Mouse (Mus musculus): ENCODE results near the gene Prkcz. TPM values are rescaled to one million over a fixed set of nuclear protein-coding genes. Genes with fewer than 3 reads are reported as not detected.

Gene Prkcz
- total and polyA plus RNA-seq, 2 experiments from 2014 or later = 92.5 to 103 TPM

DNA sequence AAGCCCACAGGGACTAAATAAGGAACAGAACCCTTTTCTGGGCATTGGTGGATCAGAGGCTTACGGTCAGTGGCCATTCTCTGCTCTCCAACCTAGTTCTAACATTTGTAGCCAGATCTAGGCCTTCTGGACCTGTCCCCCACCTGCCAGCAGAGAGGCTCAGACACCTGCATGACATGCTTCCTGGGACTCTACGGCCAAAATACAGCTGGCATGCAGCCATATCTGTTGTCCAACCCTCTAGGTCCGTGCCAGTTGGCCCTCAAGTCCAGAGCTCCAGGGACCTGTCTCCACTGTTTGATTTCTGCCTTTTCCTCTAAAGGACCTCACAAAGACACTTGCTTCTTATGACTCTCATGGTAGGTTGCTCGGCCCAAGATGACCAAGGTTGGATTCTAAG, 35.6 kb upstream of the Prkcz start:
- Histone ChIP-seq H3K4me2 (ENCODE audit: low read depth) (no peak overlapping the region), H3K4me3 (ENCODE audit: low read depth, low read length) (no peak overlapping the region)
- WGBS = 85% methylated on average over 4 of the region's 4 CpGs

DNA sequence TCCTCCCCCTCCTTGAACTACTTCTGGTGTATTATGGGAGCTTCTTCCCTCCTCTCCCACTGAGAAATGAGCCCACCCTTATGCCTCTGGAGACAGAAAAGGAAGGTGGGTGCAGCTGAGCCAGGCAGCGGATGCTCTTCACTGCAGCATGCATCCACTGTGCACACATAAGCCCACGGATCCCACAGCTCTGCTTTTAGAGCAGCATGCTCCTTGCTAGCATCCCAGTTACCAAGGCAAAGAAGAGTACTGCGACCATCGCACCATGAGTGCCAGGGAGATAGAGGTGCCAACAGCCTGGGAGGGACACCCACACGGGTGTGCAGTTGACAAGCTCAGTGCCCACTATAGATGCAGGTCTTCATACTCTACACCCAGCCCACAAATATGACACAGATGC, 34.3 kb upstream of the Prkcz start:
- Histone ChIP-seq H3K36me3 (ENCODE audit: insufficient read depth) (no peaks in the 10 kb centered on the region), H3K4me1 (ENCODE audit: insufficient read depth) (no peaks in the 10 kb centered on the region), H3K27ac (ENCODE audit: low read depth, low read length) (no peak overlapping the region), H3K27me3 (ENCODE audit: insufficient read depth, low read length) (peaks cover 26% of the 10 kb centered on the region), H3K9me3 (ENCODE audit: low read length) (no peaks in the 10 kb centered on the region), H3K9ac (no peak overlapping the region), H3K4me2 (ENCODE audit: low read depth) (no peak overlapping the region), H3K4me3 (ENCODE audit: low read depth, low read length) (no peak overlapping the region)
- 84% methylated on average over 5 of the region's 5 CpGs for WGBS
- TF ChIP-seq CTCF (IDR thresholded peaks at IDR 0.05; ENCODE audit: low read depth) = no peak
- ATAC-seq (0 out of 2 replicates have a peak, but pooled peaks have one; percentile 18), DNase-seq (no peak)

More for the DNA sequence above, 35.6 kb upstream of the Prkcz start:
- no peak for DNase-seq
- Histone ChIP-seq H3K27me3 (ENCODE audit: insufficient read depth, low read length) (peaks cover 29% of the 10 kb centered on the region), H3K9me3 (ENCODE audit: low read length) (no peaks in the 10 kb centered on the region), H3K4me1 (ENCODE audit: insufficient read depth) (no peaks in the 10 kb centered on the region), H3K9ac (no peak overlapping the region), H3K27ac (ENCODE audit: low read depth, low read length) (no peak overlapping the region), H3K36me3 (ENCODE audit: insufficient read depth) (no peaks in the 10 kb centered on the region)
- no peak for TF ChIP-seq CTCF (IDR thresholded peaks at IDR 0.05; ENCODE audit: low read depth)
- ATAC-seq = no peak

DNA sequence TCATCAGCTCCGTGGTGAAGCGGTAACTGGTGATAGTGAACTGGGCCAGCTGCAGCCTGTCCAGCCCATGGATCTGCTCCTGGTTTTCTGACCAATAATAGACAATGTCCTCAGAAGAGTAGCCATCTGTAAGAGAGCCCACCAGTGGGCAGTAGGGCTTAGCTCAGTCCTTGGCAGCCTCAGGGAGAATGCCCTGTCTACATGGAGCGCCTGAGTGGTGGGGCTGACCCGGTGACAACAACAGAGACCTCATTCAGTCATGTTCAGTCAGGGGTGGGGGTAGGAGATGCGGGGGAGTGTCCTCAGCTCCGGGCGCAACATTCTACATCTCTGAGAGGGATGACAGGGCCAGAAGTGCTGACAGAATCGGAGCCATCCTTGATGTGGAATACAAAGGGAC, 26.0 kb upstream of the Prkcz start:
- Histone ChIP-seq H3K27me3 (ENCODE audit: insufficient read depth, low read length) (no peaks in the 10 kb centered on the region), H3K27ac (ENCODE audit: low read depth, low read length) (no peak overlapping the region), H3K4me3 (ENCODE audit: low read depth, low read length) (no peak overlapping the region), H3K9ac (no peak overlapping the region), H3K9me3 (ENCODE audit: low read length) (no peaks in the 10 kb centered on the region), H3K4me2 (ENCODE audit: low read depth) (no peak overlapping the region), H3K4me1 (ENCODE audit: insufficient read depth) (no peaks in the 10 kb centered on the region), H3K36me3 (ENCODE audit: insufficient read depth) (no peaks in the 10 kb centered on the region)
- ATAC-seq (no peak), DNase-seq (no peak)
- TF ChIP-seq CTCF (IDR thresholded peaks at IDR 0.05; ENCODE audit: low read depth) = no peak
- 91% methylated on average over 8 of the region's 8 CpGs for WGBS

DNA sequence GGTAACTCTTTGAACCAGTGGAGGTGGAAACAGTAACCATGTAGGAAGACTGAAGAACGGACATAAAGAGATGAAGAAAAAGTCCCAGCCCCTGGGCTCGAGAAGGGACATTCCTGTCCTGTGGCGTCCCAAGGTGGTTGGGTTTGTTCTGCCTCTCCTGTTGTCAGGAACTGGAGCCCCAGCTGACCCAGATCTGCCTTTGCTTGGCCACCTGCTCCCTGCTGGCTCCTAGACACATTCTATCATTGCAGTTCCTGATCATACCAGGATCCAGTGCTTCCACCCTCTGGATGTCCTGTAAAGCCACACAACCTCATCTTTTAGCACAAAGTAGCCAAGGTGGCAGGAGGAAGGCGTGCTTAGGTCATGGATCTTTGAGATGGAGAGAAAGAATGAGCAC, 22.2 kb upstream of the Prkcz start:
- no peak overlapping the region for H3K9ac ChIP-seq
- WGBS = 86% methylated on average over 4 of the region's 4 CpGs
- H3K27ac ChIP-seq (ENCODE audit: low read depth, low read length) = no peak overlapping the region
- H3K36me3 ChIP-seq (ENCODE audit: insufficient read depth) = no peaks in the 10 kb centered on the region
- TF ChIP-seq CTCF (IDR thresholded peaks at IDR 0.05; ENCODE audit: low read depth) = no peak
- H3K9me3 ChIP-seq (ENCODE audit: low read length) = no peaks in the 10 kb centered on the region
- no peak for ATAC-seq
- H3K4me3 ChIP-seq (ENCODE audit: low read depth, low read length) = no peak overlapping the region
- no peaks in the 10 kb centered on the region for H3K4me1 ChIP-seq (ENCODE audit: insufficient read depth)
- H3K27me3 ChIP-seq (ENCODE audit: insufficient read depth, low read length) = no peaks in the 10 kb centered on the region
- no peak overlapping the region for H3K4me2 ChIP-seq (ENCODE audit: low read depth)
- no peak for DNase-seq

DNA sequence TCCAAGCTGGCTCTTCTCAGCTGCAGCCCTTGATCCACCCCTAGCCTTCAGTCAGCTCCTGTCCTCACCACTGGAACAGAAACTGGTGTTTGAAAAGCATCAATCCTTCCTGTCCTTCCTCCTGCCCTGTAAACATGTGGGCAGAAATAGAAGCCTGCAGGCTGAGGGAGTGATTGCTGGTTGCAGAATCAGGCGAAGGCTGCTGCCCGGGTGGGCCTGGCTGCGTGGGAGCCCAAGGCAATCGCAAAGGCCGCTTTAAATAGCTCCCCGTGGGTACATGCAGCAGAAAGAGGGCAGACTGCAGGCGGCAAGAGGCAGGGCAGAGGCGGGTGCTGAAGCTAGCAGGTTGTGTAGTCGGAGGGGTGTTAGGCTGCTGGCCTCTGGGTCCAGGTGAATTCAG, 21.6 kb upstream of the Prkcz start:
- no peaks in the 10 kb centered on the region for H3K4me1 ChIP-seq (ENCODE audit: insufficient read depth)
- no peak overlapping the region for H3K9ac ChIP-seq
- no peaks in the 10 kb centered on the region for H3K27me3 ChIP-seq (ENCODE audit: insufficient read depth, low read length)
- H3K27ac ChIP-seq (ENCODE audit: low read depth, low read length) = no peak overlapping the region
- no peaks in the 10 kb centered on the region for H3K9me3 ChIP-seq (ENCODE audit: low read length)
- H3K4me2 ChIP-seq (ENCODE audit: low read depth) = no peak overlapping the region
- no peak overlapping the region for H3K4me3 ChIP-seq (ENCODE audit: low read depth, low read length)
- WGBS = 25% methylated on average over 9 of the region's 9 CpGs
- TF ChIP-seq CTCF (IDR thresholded peaks at IDR 0.05; ENCODE audit: low read depth) = no peak
- no peaks in the 10 kb centered on the region for H3K36me3 ChIP-seq (ENCODE audit: insufficient read depth)
- no peak for ATAC-seq
- DNase-seq = no peak

DNA sequence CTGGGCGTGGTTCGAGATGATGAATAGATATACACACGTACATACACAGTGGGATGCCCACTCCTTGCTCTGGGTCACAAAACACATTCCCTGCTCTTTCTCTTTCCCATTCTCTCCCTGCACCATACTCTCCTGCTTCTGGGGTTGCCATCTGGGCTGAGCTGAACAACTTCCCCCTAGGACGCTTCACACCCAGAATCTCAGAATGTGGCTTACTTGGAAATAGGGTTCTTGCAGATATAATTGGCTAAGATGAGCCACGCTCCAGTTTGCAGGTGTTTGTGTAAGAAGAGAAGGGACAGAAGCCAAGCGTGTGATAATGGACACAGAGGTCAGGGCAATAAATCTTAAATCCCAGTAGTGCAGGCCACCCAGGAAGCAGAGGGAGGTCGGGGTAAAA, 20.8 kb upstream of the Prkcz start:
- Histone ChIP-seq H3K36me3 (ENCODE audit: insufficient read depth) (no peaks in the 10 kb centered on the region), H3K27me3 (ENCODE audit: insufficient read depth, low read length) (no peaks in the 10 kb centered on the region), H3K4me1 (ENCODE audit: insufficient read depth) (no peaks in the 10 kb centered on the region), H3K9ac (no peak overlapping the region), H3K27ac (ENCODE audit: low read depth, low read length) (no peak overlapping the region), H3K9me3 (ENCODE audit: low read length) (no peaks in the 10 kb centered on the region), H3K4me2 (ENCODE audit: low read depth) (no peak overlapping the region), H3K4me3 (ENCODE audit: low read depth, low read length) (no peak overlapping the region)
- DNase-seq (no peak), ATAC-seq (no peak)
- 70% methylated on average over 7 of the region's 7 CpGs for WGBS
- TF ChIP-seq CTCF (IDR thresholded peaks at IDR 0.05; ENCODE audit: low read depth) = no peak

DNA sequence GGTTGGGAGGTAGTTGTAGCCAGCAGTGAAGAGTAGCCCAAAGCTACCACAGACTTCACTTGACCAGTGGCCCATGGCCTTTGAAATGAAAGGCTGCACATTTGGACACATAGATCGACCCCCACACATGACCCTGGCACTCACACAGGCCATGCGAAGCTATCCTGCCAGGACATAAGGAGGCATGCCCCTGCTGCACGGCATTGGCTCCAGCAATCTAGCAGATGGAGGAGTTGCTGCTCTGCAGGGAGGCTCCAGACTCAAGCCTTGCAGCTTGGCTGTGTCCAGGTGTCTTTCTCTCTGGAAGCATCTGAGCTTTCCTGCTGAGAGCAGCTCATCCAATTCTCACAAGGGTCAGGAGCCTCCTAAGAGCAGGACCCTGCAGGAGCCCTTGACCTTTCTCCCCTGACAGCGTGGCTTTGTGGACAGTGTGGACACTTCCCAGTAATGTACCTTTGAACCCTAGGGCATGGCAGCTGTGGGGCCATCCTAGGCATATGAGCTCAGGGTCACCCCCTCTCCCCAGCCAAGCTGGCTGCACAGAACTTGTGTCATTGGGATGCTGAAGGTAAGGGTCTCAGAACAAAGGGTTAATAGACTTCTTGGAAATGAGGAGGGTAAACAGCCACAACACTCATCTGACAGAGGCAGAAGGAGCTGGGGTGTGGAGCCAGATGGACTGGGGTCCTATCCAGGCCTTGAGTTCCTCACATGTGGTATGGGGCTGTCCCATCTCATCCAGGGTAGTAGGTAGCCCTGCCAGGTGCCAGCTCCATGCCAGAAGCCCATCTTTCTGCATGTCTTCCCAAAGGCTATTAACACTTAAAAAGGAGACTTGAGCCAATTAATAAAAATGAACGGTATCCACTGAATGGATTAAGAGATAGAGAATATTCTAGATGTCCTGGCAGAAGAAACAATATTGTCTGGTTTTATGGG, 10.9 kb upstream of the Prkcz start:
- no peak for DNase-seq
- H3K27ac ChIP-seq (ENCODE audit: low read depth, low read length) = no peak overlapping the region
- no peak for TF ChIP-seq CTCF (IDR thresholded peaks at IDR 0.05; ENCODE audit: low read depth)
- no peak overlapping the region for H3K4me3 ChIP-seq (ENCODE audit: low read depth, low read length)
- no peak overlapping the region for H3K4me2 ChIP-seq (ENCODE audit: low read depth)
- H3K9ac ChIP-seq = no peak overlapping the region
- H3K36me3 ChIP-seq (ENCODE audit: insufficient read depth) = no peaks in the 10 kb centered on the region
- WGBS = 80% methylated on average over 5 of the region's 5 CpGs
- H3K4me1 ChIP-seq (ENCODE audit: insufficient read depth) = no peaks in the 10 kb centered on the region
- H3K9me3 ChIP-seq (ENCODE audit: low read length) = no peaks in the 10 kb centered on the region
- H3K27me3 ChIP-seq (ENCODE audit: insufficient read depth, low read length) = no peaks in the 10 kb centered on the region
- ATAC-seq = no peak
